In genomic region chr5:111465811-111466299, GRCm38 (mm10) we compare ENCODE assay signal across 9 mouse cellular contexts. TPM values are rescaled to one million over a fixed set of nuclear protein-coding genes. Genes with fewer than 3 reads are reported as not detected.
DNase-seq lines count a peak whose midpoint lies in the region; ATAC-seq and TF ChIP-seq lines count a peak whose summit lies in the region.
"Had no signal": no experiment of that assay in that cellular context is flagged by ENCODE, and none has a peak within 500 bp of the region (broad histone marks: within the 10 kb centered on the region; RNA-seq: fewer than 3 reads in every experiment).

No protein-coding gene starts in this region.

- no peak overlapping the region for H3K4me2 ChIP-seq in stomach, embryonic 16.5 days (ENCODE audit: low read depth, low read length)

- DNase-seq in heart, adult 8-10 months (ENCODE audit: low spot score), result peak; percentile 88
- peak; percentile 59 for DNase-seq in kidney, adult 11 months
- DNase-seq in lung, adult 18-20 months, result peak; percentile 74 to 81
- no peak for DNase-seq in frontal cortex, postnatal 25 days (ENCODE audit: low spot score in 2 of 2)

- H3K9me3 ChIP-seq in E14TG2a.4 (ENCODE audit: low read length), result peaks cover 9% of the 10 kb centered on the region; the same call in 1 of the 2 replicates
- H3K9me3 ChIP-seq in stomach, embryonic 16.5 days (replicated peaks; ENCODE audit: control insufficient read depth, low read length), result no peaks in the 10 kb centered on the region; the same call in 1 of the 2 replicates

- peak overlapping the region; percentile 57 for H3K4me3 ChIP-seq in E14TG2a.4 (replicated peaks; ENCODE audit: low read length)
- no peak overlapping the region for H3K4me3 ChIP-seq in brown adipose tissue, adult 24 weeks (ENCODE audit: insufficient read depth, low read depth, low read length)
- no peak overlapping the region for H3K4me3 ChIP-seq in stomach, embryonic 16.5 days (replicated peaks; ENCODE audit: low read length)

- H3K36me3 ChIP-seq in E14TG2a.4 (ENCODE audit: insufficient read depth, low read length), result no peaks in the 10 kb centered on the region
- H3K36me3 ChIP-seq in stomach, embryonic 16.5 days (ENCODE audit: control insufficient read depth, insufficient read depth, low read length), result no peaks in the 10 kb centered on the region

- H3K27me3 ChIP-seq in E14TG2a.4 (ENCODE audit: insufficient read depth, low read length), result peaks cover 19% of the 10 kb centered on the region
- no peaks in the 10 kb centered on the region for H3K27me3 ChIP-seq in stomach, embryonic 16.5 days (ENCODE audit: control insufficient read depth, insufficient read depth, low read length)

- peak; percentile 81 for ATAC-seq in stomach, embryonic 16.5 days (ENCODE audit: insufficient read depth, low FRiP score)
- no peak for ATAC-seq in CD4-positive, CD25-positive, alpha-beta regulatory T cell, adult 4 months

- H3K4me1 ChIP-seq in E14TG2a.4 (replicated peaks; ENCODE audit: low read depth, low read length), result peaks cover 15% of the 10 kb centered on the region
- H3K4me1 ChIP-seq in brown adipose tissue, adult 24 weeks (ENCODE audit: control insufficient read depth, insufficient read depth, insufficient read length, low read length), result peaks cover 7% of the 10 kb centered on the region
- no peaks in the 10 kb centered on the region for H3K4me1 ChIP-seq in stomach, embryonic 16.5 days (ENCODE audit: control insufficient read depth, insufficient read depth, low read length)

- TF ChIP-seq CTCF in E14TG2a.4 (conservative IDR thresholded peaks at IDR 0.05; ENCODE audit: low read length), result no peak

- H3K9ac ChIP-seq in stomach, embryonic 16.5 days (ENCODE audit: low read length), result no peak overlapping the region

- 54% methylated on average over 11 of the region's 11 CpGs for WGBS in stomach, embryonic 16.5 days

- peak overlapping the region; percentile 65 for H3K27ac ChIP-seq in brown adipose tissue, adult 24 weeks (replicated peaks; ENCODE audit: low read depth, low read length)
- peak overlapping the region; percentile 15; the same call in 1 of the 2 replicates for H3K27ac ChIP-seq in stomach, embryonic 16.5 days (ENCODE audit: low read length)

RNA-seq across cellular contexts. Expression of gene Mn1, which starts 48.7 kb away (rescaled TPM):
- 1.2 and 2.6 TPM in 2 replicates for polyA plus RNA-seq in brown adipose tissue, adult 24 weeks (2012; ENCODE audit: insufficient read depth, insufficient read length, missing spikeins)
- total RNA-seq in heart, adult 8-10 months (2022), result 10 to 100 TPM; 13.9 to 21.6 (median 19.8) TPM
- polyA plus RNA-seq in stomach, embryonic 16.5 days (2015; fragmentation: Nextera tagmentation; extraction: Ambion mirVana), result 11.1 and 11.7 TPM in 2 replicates
- not detected for polyA plus RNA-seq in CD4-positive, CD25-positive, alpha-beta regulatory T cell, adult 4 months (2017; shearing (Covaris generic))
- total RNA-seq: MEL had no signal

Comparison
In these comparisons a context has a peak if more than half of its experiments do, and no peak if none do; other contexts are left out.
1. DNase-seq: peak in heart, adult 8-10 months (single experiment), kidney, adult 11 months (single experiment) and lung, adult 18-20 months (2 of 2); none in frontal cortex, postnatal 25 days (0 of 2).